Comparison of ENCODE assay signal across 12 mouse cellular contexts in the genomic region with DNA sequence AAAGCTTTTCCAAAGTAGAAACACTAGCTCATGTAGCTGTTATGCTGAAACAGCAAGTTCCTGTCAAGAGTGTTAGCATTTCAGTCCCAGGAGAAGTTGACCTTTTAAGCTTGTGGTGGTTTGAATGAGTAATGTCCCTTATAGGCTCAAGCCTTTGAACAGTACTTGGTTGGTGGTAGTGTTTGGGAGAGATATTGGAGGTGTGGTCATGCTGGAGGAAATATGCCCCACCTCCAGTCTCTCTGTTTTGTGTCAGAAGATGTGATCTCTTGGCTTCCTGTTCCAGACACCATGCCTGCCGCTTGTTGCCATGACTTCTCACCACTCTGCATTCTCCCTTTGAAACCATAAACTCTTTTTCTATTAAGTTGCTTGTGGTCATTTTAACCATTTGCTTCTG.
A peak's percentile ranks its signal among the peaks of the same experiment; 100 is the strongest.
DNase-seq lines count a peak whose midpoint lies in the region; ATAC-seq and TF ChIP-seq lines count a peak whose summit lies in the region.
"Had no signal": no experiment of that assay in that cellular context is flagged by ENCODE, and none has a peak within 500 bp of the region (broad histone marks: within the 10 kb centered on the region; RNA-seq: fewer than 3 reads in every experiment).

No protein-coding gene starts in this region.

- dilution Hi-C loops in CH12.LX (cut with MboI; ENCODE audit: extremely low pct_ligation_motif_present, extremely low pct_unique_long_range_greater_than_20kb, low sequenced_read_pairs): no loop called here

- no peak overlapping the region for H3K9ac ChIP-seq in CH12.LX (ENCODE audit: insufficient read depth, low read depth)
- no peak overlapping the region for H3K9ac ChIP-seq in midbrain, embryonic 15.5 days
- H3K9ac ChIP-seq: embryonic facial prominence, embryonic 15.5 days; kidney, embryonic 15.5 days had no signal

- no peak overlapping the region for H3K4me3 ChIP-seq in CH12.LX (replicated peaks in 1 of 3; ENCODE audit: low read depth in 2 of 3, low read length in 2 of 3, poor library complexity in 1 of 3)
- H3K4me3 ChIP-seq in midbrain, embryonic 15.5 days: no peak overlapping the region
- H3K4me3 ChIP-seq: embryonic facial prominence, embryonic 15.5 days; kidney, embryonic 15.5 days had no signal

- intact Hi-C loops in gastrocnemius, postnatal 14 days (cut with DNase I; ENCODE audit: low total_unique reads): no loop called here

- no peak for TF ChIP-seq POLR2A in CH12.LX (IDR thresholded peaks at IDR 0.05; ENCODE audit: low read depth, low read length)

- H3K4me2 ChIP-seq in CH12.LX (ENCODE audit: insufficient read depth, low read depth, poor library complexity, severe bottlenecking): no peak overlapping the region
- H3K4me2 ChIP-seq in midbrain, embryonic 15.5 days: no peak overlapping the region
- H3K4me2 ChIP-seq: embryonic facial prominence, embryonic 15.5 days; kidney, embryonic 15.5 days had no signal

- peak; percentile 8 for DNase-seq in gastrocnemius, adult 18-20 months (ENCODE audit: low spot score)
- no peak for DNase-seq in gastrocnemius, postnatal 14 days
- DNase-seq in CH12.LX (ENCODE audit: extremely low read depth) (peak; percentile 15), adipocyte (ENCODE audit: low spot score) (no peak)
- DNase-seq in induced T-regulatory cell, adult 2 months (ENCODE audit: low read depth): peak; percentile 74
- DNase-seq in natural killer cell, adult 2 months (ENCODE audit: low spot score in 2 of 2): peak; percentile 42 to 65
- no peak for DNase-seq in urinary bladder, postnatal 4 days (ENCODE audit: low spot score in 2 of 2)
- DNase-seq: cerebellum, adult 2 months; heart, postnatal 14 days had no signal

- in situ Hi-C loops in CH12.LX (cut with MboI; ENCODE audit: low pct_ligation_motif_present, low pct_unique_long_range_greater_than_20kb, low sequenced_read_pairs): no loop called here

- no peak for TF ChIP-seq CTCF in CH12.LX (conservative IDR thresholded peaks at IDR 0.05 in 1 of 2, IDR thresholded peaks at IDR 0.05 in 1 of 2; ENCODE audit: low read depth in 2 of 2, low read length in 2 of 2)

- H3K79me2 ChIP-seq in CH12.LX (replicated peaks; ENCODE audit: control insufficient read depth, extremely low read depth, insufficient read depth, poor library complexity, severe bottlenecking): no peaks in the 10 kb centered on the region

- peaks cover 0 to 21% of the 10 kb centered on the region in 2 experiments for H3K36me3 ChIP-seq in CH12.LX (replicated peaks in 1 of 2; ENCODE audit: control insufficient read depth in 1 of 2, insufficient read depth in 1 of 2, low read length in 1 of 2)
- H3K36me3 ChIP-seq in midbrain, embryonic 15.5 days (replicated peaks): no peaks in the 10 kb centered on the region
- H3K36me3 ChIP-seq: embryonic facial prominence, embryonic 15.5 days had no signal

- TF ChIP-seq RAD21 in CH12.LX (IDR thresholded peaks at IDR 0.05; ENCODE audit: low read depth, low read length): no peak

- no peak for ATAC-seq in midbrain, embryonic 15.5 days (replicated peaks)

- no peaks in the 10 kb centered on the region for H3K9me3 ChIP-seq in CH12.LX (replicated peaks; ENCODE audit: low read length)
- no peaks in the 10 kb centered on the region for H3K9me3 ChIP-seq in midbrain, embryonic 15.5 days
- H3K9me3 ChIP-seq: embryonic facial prominence, embryonic 15.5 days; kidney, embryonic 15.5 days had no signal

- 91% methylated on average over 1 of the region's 1 CpGs for WGBS in midbrain, embryonic 15.5 days

- peaks cover 0 to 14% of the 10 kb centered on the region in 2 experiments; a peak in 1 of 4 replicates for H3K4me1 ChIP-seq in CH12.LX (ENCODE audit: control insufficient read depth in 1 of 2, insufficient read depth in 2 of 2)
- H3K4me1 ChIP-seq in midbrain, embryonic 15.5 days: no peaks in the 10 kb centered on the region
- H3K4me1 ChIP-seq: embryonic facial prominence, embryonic 15.5 days had no signal

- H3K27ac ChIP-seq in CH12.LX (ENCODE audit: insufficient read depth, low read depth): no peak overlapping the region
- H3K27ac ChIP-seq in midbrain, embryonic 15.5 days: no peak overlapping the region
- H3K27ac ChIP-seq: embryonic facial prominence, embryonic 15.5 days; kidney, embryonic 15.5 days had no signal

- TF ChIP-seq EP300 in CH12.LX (IDR thresholded peaks at IDR 0.05; ENCODE audit: low read length): no peak

- no peaks in the 10 kb centered on the region for H3K27me3 ChIP-seq in CH12.LX (replicated peaks)
- no peaks in the 10 kb centered on the region for H3K27me3 ChIP-seq in midbrain, embryonic 15.5 days (replicated peaks)
- H3K27me3 ChIP-seq: embryonic facial prominence, embryonic 15.5 days; kidney, embryonic 15.5 days had no signal

TF ChIP-seq in CH12.LX, 34 proteins besides CTCF, POLR2A, EP300 and RAD21:
- TF ChIP-seq JUN (IDR thresholded peaks at IDR 0.05; ENCODE audit: insufficient read depth, low read depth, low read length) (no peak), MAZ (IDR thresholded peaks at IDR 0.05; ENCODE audit: low read depth, low read length) (no peak), CHD2 (IDR thresholded peaks at IDR 0.05; ENCODE audit: low read length) (no peak), UBTF (IDR thresholded peaks at IDR 0.05; ENCODE audit: low read depth, low read length) (no peak), TBP (conservative IDR thresholded peaks at IDR 0.05; ENCODE audit: low read depth, low read length) (no peak)

Comparison
In these comparisons a context has a peak if more than half of its experiments do, and no peak if none do; other contexts are left out.
1. DNase-seq: peak in gastrocnemius, adult 18-20 months (single experiment), CH12.LX (single experiment), induced T-regulatory cell, adult 2 months (single experiment) and natural killer cell, adult 2 months (2 of 2); none in gastrocnemius, postnatal 14 days (single experiment), adipocyte (single experiment) and urinary bladder, postnatal 4 days (0 of 2).